Mouse (Mus musculus): ENCODE measurements around the gene Erp27.
"Not testable (repeated sequence)": the region's sequence is repeated elsewhere in the genome, so short reads cannot be mapped to it uniquely, and the experiment has no call there.

Gene Erp27

DNA sequence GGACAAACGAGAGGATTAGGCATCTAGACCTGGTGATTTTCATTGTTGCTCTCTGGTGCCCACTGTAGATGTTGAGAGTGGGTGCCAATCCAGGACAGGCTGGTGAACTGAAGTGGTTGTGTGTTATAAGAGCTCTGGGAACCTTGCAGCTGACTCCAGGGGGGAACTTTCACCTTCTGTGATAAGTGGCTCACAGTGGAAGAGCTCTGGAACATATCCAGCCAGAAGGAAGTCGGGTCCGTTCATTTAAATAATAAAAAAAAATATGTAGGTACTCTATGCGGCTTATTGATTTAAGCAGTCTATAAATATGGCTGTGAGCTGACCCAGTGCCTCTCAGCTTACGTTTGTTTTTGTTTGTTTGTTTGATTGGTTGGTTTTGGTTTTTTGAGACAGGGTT, at the start of gene Erp27:
Erp27 (minus strand) TSS at position 101 of the 400 bp plus-strand sequence.
- no peak for DNase-seq (ENCODE audit: extremely low spot score)

DNA sequence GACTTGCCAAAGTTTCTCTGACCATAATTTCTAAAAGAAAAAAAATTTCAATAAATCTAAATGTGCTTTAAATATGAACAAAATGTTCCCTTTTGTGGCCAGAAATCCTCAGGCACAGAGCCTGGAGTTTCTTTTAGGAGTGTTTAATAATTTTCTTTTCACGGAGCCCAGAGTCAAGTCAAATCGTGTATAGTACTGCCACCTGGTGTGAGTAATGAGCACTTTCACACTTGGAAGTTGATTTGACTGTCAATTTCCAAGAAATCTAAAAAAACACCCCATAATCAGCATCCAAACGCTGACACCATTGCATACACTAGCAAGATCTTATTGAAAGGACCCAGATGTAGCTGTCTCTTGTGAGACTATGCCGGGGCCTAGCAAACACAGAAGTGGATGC, 46.9 kb upstream of the Erp27 start:
- DNase-seq (ENCODE audit: extremely low spot score) = not testable (repeated sequence)

- no peak for DNase-seq (ENCODE audit: extremely low spot score)
These were observed 45.5 kb upstream of the Erp27 start for GRCm38 (mm10) chr6:136967466-136967865.

DNA sequence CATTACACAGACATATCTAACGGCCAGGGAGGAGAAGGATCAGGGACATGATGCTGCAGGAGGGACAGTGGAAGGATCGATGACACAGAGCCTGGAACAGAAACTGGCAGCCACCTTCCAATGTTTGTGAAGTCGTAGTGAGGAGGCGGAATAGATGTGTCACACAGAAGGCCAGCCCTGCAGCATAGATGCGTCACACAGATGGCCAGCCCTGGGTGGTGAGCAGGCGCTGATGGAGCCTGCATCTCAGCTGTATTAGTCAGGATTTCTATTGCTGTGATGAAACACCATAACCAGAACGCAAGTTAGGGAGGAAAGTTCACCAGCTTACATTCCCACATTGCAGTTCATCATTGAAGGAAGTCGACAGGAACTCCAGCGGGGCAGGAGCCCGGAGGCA, 43.9 kb upstream of the Erp27 start:
- no peak for DNase-seq (ENCODE audit: extremely low spot score)

GRCm38 (mm10) chr6:136964609-136965510, 42.9 kb upstream of the Erp27 start:
- no peak for DNase-seq (ENCODE audit: extremely low spot score)

- DNase-seq (ENCODE audit: extremely low spot score) = no peak
These were observed 41.0 kb upstream of the Erp27 start for GRCm38 (mm10) chr6:136962957-136963356.

- DNase-seq (ENCODE audit: extremely low spot score) = no peak
These were observed 37.2 kb upstream of the Erp27 start for GRCm38 (mm10) chr6:136959131-136959530.

GRCm38 (mm10) chr6:136957062-136957461, 35.1 kb upstream of the Erp27 start:
- DNase-seq (ENCODE audit: extremely low spot score) = no peak

- DNase-seq (ENCODE audit: extremely low spot score) = no peak
These were observed 33.3 kb upstream of the Erp27 start for GRCm38 (mm10) chr6:136955240-136955639.

DNA sequence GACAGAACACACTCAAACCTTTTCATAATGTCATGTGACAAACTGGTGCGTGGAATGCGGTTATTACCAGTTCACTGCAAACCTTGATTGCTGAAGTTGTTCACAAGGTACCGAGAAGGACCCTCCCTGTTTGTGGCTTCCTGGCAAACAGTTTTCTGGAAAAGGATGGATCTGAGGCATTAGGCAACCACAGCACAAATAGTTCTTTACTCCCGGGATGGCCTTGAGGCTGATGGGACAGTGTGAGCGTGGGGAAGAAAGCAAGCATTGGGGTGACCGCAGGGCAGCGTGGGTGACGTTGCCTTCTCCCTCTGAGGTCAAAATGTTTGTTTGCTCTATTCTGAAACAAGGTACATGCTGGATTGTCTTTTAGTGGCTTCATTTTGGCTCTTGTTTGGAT, 32.7 kb upstream of the Erp27 start:
- DNase-seq (ENCODE audit: extremely low spot score) = no peak

DNA sequence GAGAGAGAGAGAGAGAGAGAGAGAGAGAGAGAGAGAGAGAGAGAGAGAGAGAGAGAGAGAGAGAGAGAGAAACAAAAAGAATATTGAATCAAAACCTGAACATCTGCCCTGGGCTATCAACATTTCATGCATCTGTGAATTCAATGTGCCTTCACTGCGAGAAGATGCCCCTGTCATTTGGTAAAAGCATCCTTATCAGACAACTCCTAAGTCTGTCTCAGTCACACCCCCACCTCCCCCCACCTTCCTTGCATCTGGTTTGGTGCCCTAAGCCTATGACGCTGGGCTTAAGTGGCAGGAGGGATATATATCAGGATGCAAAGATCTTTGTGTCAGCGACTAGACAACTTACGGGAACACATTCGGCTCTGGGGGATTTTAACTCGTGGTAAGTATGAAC, 32.2 kb upstream of the Erp27 start:
- no peak for DNase-seq (ENCODE audit: extremely low spot score)

DNA sequence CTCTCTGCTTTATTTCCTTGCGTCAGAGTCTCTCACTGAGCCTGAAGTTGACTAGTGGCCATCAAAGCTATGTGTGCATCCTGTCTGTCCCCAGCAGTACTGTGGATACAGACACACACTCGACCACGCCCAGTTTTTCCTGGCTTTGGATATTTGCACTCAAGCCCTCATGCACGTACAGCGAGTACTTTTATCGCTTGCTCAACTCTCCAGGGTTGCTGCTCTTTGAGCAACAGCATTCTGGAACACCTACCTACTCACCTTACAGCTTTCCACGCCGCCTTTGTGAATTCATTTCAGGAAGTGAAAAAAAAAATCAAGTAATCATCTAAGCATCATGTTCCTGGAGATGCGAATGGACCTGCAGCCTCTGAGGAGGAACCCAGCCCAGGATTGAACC, 30.9 kb upstream of the Erp27 start:
- DNase-seq (ENCODE audit: extremely low spot score) = no peak

- no peak for DNase-seq (ENCODE audit: extremely low spot score)
These were observed 28.2 kb upstream of the Erp27 start for GRCm38 (mm10) chr6:136950171-136950570.

DNA sequence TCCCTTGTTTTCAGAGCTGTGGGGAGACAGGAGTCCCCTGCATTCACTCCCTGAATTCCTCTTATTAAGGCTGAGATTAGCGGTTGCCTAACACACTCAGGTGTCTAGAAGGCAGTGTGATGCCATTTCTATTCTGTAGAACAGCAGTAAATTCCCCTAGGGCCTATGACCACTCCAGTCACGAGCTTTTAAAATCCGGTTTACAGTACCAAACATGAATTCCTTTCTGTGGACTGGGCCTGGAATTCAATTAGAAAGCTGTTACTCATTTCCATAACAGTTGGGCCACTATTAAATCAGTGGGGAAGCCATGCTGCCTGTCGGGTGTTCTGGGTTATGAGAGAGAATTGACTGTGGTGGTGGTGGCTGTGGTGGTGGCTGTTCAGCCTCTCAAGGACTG, 25.7 kb upstream of the Erp27 start:
- no peak for DNase-seq (ENCODE audit: extremely low spot score)

DNA sequence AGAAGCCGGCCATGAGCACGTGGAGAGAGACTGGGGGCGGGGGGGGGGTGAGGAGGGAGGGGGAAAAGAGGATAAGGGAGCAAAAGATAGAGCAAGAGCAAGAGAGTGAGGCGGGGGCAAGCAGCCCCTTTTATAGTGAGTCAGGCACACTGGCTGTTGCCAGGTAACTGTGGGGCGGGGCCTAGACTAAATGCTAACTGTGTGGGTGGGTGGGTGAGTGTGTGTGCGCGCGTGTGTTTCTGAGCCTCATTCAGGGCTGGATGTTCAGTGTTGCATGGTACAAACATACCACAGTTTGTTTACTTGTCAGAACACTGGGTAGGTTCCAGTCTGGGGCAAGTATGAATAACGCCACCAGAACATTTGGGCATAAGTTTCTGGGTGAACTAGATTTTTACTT, 25.0 kb upstream of the Erp27 start:
- DNase-seq (ENCODE audit: extremely low spot score) = no peak

DNA sequence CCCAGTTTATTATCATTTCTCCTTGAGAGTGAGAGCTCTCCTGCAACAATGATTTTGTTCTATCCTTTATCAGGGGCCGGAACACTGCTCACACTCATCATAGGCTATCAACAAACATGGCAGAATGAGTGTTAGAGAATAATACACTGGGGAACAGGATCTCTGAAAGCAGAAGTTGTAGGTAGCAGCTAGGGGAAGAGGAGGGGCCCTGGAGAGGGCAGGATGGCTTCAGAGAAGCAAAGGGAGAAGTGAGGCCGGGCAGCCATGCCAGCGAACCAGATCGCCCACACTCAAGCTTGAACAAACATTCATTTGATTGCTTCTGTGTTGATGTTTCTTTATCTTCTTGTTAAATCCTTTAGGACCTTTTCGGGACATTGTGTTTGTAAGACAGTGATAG, 24.3 kb upstream of the Erp27 start:
- DNase-seq (ENCODE audit: extremely low spot score) = no peak

- no peak for DNase-seq (ENCODE audit: extremely low spot score)
These were observed 22.5 kb upstream of the Erp27 start for GRCm38 (mm10) chr6:136944511-136944910.

DNA sequence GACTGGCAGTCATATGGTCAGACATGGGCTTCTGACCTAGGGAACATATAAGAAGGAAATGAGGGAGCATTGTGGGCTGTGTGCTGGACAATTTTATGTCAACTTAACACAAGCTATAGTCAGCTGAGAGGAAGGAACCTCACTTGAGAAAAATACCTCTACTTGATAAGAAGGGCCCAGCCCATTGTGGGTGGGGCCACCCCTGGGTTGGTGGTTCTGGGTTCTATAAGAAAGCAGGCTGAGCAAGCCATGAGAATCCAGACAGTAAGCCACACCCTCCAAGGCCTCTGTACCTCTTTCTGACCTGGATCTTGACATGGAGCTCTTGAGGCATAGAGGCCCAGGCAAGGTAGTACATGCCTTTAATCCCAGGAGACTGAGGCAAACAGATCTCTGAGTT, 21.4 kb upstream of the Erp27 start:
- DNase-seq (ENCODE audit: extremely low spot score) = no peak

DNA sequence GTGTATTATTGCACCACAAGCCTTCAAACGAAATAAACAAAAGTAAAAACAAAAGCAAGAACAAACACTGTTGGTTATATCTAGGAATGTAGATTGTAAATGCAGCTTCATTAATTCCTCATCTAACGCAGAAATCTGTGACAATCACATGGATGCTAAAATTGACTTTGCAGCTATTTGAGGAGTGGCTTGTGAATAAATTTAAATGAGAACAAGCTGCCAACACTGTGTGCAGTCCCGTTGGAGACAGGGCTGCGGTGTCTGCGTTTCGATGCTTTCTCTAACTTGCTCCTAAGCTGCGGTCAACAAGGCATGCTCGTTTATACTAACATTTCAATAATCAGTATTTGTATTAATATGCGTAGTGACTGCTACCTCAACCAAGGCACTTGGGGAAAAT, 20.3 kb upstream of the Erp27 start:
- no peak for DNase-seq (ENCODE audit: extremely low spot score)

GRCm38 (mm10) chr6:136941051-136942021, 19.4 kb upstream of the Erp27 start, which contains the start of gene Arhgdib:
Arhgdib (minus strand) TSS chr6:136941899.
- no peak for DNase-seq (ENCODE audit: extremely low spot score)

DNA sequence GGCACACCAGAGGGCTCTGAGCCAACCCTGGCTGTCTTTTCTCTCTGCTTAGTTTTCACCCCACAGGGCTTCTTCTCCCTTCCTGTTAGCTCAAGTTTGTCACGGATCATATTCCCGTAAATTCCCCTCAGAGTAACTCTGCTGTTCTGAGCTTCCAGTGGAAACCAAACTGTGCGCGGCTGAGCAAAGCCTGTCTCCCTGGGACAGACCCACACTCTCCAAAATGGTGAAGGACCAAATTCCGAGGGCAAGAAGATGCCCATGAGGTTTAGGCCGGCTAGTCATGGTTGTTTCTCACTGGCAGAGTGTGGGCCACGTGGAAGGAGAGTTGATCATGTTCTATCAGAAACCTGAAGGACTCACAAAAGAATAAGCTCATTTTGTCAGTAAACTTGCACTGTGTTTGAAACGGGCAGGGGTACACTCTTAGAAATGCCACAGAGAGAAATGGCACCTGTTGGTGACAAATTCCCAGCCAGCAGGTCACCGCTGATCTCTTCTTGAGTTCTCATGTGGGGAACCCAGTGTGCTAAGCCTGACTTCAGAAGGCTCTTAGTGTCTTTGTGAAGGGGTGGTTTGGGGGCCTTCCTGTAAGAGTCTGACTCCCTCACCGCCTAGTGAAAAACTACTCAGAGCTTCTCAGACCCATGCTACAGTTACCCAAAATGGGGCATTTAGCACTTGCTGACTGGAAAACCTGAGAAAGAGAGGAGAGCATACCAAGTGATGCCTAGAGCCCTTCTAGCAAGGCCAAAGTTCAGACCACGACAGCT, 18.4 kb upstream of the Erp27 start:
- DNase-seq (ENCODE audit: extremely low spot score) = no peak
